Mouse (Mus musculus) embryonic fibroblast, embryonic 13.5 days (primary cell): ENCODE measurements around the gene Kdm5b. TPM values are rescaled to one million over a fixed set of nuclear protein-coding genes. Genes with fewer than 3 reads are reported as not detected.

Experiments
- H3K27ac ChIP-seq: 2 replicates; pipeline ENCODE4 v1.5.1; 2012; ENCODE audit warnings: low read length, control low read depth, inconsistent platforms; ENCODE audit not compliant: insufficient read depth
- H3K4me1 ChIP-seq: 2 replicates; pipeline ENCODE4 v1.6.1; 2011; ENCODE audit warnings: low read length; ENCODE audit not compliant: control insufficient read depth, insufficient read depth
- H3K4me3 ChIP-seq: 2 replicates; pipeline ENCODE4 v1.5.1; 2011; ENCODE audit warnings: mild to moderate bottlenecking, control low read depth, low read length; ENCODE audit not compliant: insufficient read depth
- CTCF ChIP-seq: IDR thresholded peaks from 2 replicates; pipeline ENCODE4 v1.5.1; 2011; ENCODE audit warnings: mild to moderate bottlenecking, control low read depth, low read length, moderate library complexity, borderline replicate concordance; ENCODE audit not compliant: insufficient read depth
- POLR2A ChIP-seq: IDR thresholded peaks from 2 replicates; pipeline ENCODE4 v1.6.1; 2011; ENCODE audit warnings: low read depth, mild to moderate bottlenecking, control low read depth, low read length, moderate library complexity
- polyA plus RNA-seq: library from polyadenylated mRNA; stranded (reverse); fragments of >200 nt; gene quantifications from 2 replicates; pipeline ENCODE4 v1.2.4, GENCODE M21; 2011; ENCODE audit warnings: low read depth; ENCODE audit not compliant: missing spikeins, insufficient read length

Kdm5b gene
- polyA plus RNA-seq, 1 experiment, result 71.7 TPM

- Histone ChIP-seq H3K4me3 (no peak overlapping the region), H3K4me1 (0 out of 2 replicates have a peak, but pooled peaks cover 2% of the 10 kb centered on the region), H3K27ac (no peak overlapping the region)
- TF ChIP-seq CTCF, result no peak
- no peak for TF ChIP-seq POLR2A
These were observed 79.5 kb downstream of the Kdm5b start for GRCm38 (mm10) chr1:134639460-134639859.

- Histone ChIP-seq H3K4me1 (0 out of 2 replicates have a peak, but pooled peaks cover 2% of the 10 kb centered on the region), H3K27ac (no peak overlapping the region), H3K4me3 (no peak overlapping the region)
- no peak for TF ChIP-seq POLR2A
- TF ChIP-seq CTCF, result no peak
These were observed 81.5 kb downstream of the Kdm5b start for GRCm38 (mm10) chr1:134641507-134641906.

GRCm38 (mm10) chr1:134643702-134644101 lies 83.7 kb downstream of the Kdm5b start:
- Histone ChIP-seq H3K4me1 (0 out of 2 replicates have a peak, but pooled peaks cover 2% of the 10 kb centered on the region), H3K4me3 (no peak overlapping the region), H3K27ac (no peak overlapping the region)
- TF ChIP-seq POLR2A (no peak), CTCF (no peak)

- Histone ChIP-seq H3K4me3 (no peak overlapping the region), H3K4me1 (0 out of 2 replicates have a peak, but pooled peaks cover 2% of the 10 kb centered on the region), H3K27ac (no peak overlapping the region)
- TF ChIP-seq POLR2A (no peak), CTCF (no peak)
These were observed 85.6 kb downstream of the Kdm5b start for GRCm38 (mm10) chr1:134645408-134646200.

- Histone ChIP-seq H3K4me3 (peak within 1 kb of the TSS; percentile 26), H3K4me1 (0 out of 2 replicates have a peak, but pooled peaks cover 2% of the 10 kb centered on the region), H3K27ac (no peak within 1 kb of the TSS)
- no peak for TF ChIP-seq POLR2A
These were observed 86.4 kb downstream of the Kdm5b start, which contains the start of gene Syt2 for GRCm38 (mm10) chr1:134646261-134646962. TSS of gene Syt2 (plus strand) at chr1:134646677.

- no peak overlapping the region for H3K27ac ChIP-seq
- 0 out of 2 replicates have a peak, but pooled peaks cover 2% of the 10 kb centered on the region for H3K4me1 ChIP-seq
- H3K4me3 ChIP-seq, result peak overlapping the region; percentile 26; the same call in 1 of the 2 replicates
- no peak for TF ChIP-seq CTCF
- no peak for TF ChIP-seq POLR2A
These were observed 87.0 kb downstream of the Kdm5b start for GRCm38 (mm10) chr1:134646963-134647282.

- no peak for TF ChIP-seq CTCF
- no peak for TF ChIP-seq POLR2A
- 0 out of 2 replicates have a peak, but pooled peaks cover 2% of the 10 kb centered on the region for H3K4me1 ChIP-seq
- no peak overlapping the region for H3K27ac ChIP-seq
- H3K4me3 ChIP-seq, result no peak overlapping the region
These were observed 87.6 kb downstream of the Kdm5b start for GRCm38 (mm10) chr1:134647591-134647990.

- no peak overlapping the region for H3K27ac ChIP-seq
- TF ChIP-seq POLR2A (no peak), CTCF (no peak)
- H3K4me3 ChIP-seq, result no peak overlapping the region
- no peaks in the 10 kb centered on the region for H3K4me1 ChIP-seq
These were observed 90.8 kb downstream of the Kdm5b start for GRCm38 (mm10) chr1:134650816-134651215.

- no peak overlapping the region for H3K4me3 ChIP-seq
- no peak for TF ChIP-seq CTCF
- no peak for TF ChIP-seq POLR2A
- H3K4me1 ChIP-seq, result no peaks in the 10 kb centered on the region
- H3K27ac ChIP-seq, result no peak overlapping the region
These were observed 91.4 kb downstream of the Kdm5b start for GRCm38 (mm10) chr1:134651268-134651850.
